Mouse (Mus musculus): ENCODE results near the gene Prr7. TPM values are rescaled to one million over a fixed set of nuclear protein-coding genes. Genes with fewer than 3 reads are reported as not detected.

Prr7 gene
- polyA plus RNA-seq, 1 experiment = 5.1 TPM

DNA sequence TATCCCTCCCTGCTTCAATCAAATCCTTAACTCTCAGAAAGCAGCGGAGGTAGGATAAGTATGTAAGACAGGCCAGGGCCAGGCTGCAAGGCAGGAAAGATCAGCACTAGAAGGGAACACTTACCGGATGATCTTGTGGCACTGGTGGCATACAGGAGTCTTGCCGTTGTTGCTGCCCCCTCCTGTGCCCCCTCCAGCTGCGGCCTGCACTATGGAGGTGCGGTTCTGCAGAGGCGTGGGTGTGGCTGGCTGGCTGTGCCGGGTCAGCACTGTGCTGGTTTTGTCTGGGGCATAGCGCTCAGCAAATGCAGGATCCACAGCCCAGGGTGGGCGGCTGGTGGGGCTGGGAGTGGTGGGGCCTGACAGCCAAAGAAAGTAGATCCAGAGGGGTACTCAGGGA, 41.7 kb downstream of the Prr7 start:
- H3K4me3 ChIP-seq = no peak overlapping the region
- no peak overlapping the region for H3K4me2 ChIP-seq (ENCODE audit: low read depth)

GRCm38 (mm10) chr13:55506697-55507096, 42.6 kb downstream of the Prr7 start:
- Histone ChIP-seq H3K79me2 (ENCODE audit: control insufficient read depth, insufficient read depth) (peaks cover 53% of the 10 kb centered on the region), H3K27me3 (ENCODE audit: control insufficient read depth, insufficient read depth, insufficient read length) (no peaks in the 10 kb centered on the region), H3K4me2 (ENCODE audit: low read depth) (no peak overlapping the region), H3K4me3 (no peak overlapping the region), H3K36me3 (ENCODE audit: control insufficient read depth, insufficient read depth) (peaks cover 54% of the 10 kb centered on the region), H3ac (ENCODE audit: control insufficient read depth, insufficient read length) (no peak overlapping the region)
- TF ChIP-seq POLR2AphosphoS2 (IDR thresholded peaks at IDR 0.05; ENCODE audit: insufficient read length, low read depth) (no peak), POLR2A (IDR thresholded peaks at IDR 0.05; ENCODE audit: insufficient read length, low read depth) (no peak), MYOD1 (IDR thresholded peaks at IDR 0.05; ENCODE audit: control insufficient read depth in 1 of 3, insufficient read length in 2 of 3, low read depth in 2 of 3) (no peak), CEBPB (IDR thresholded peaks at IDR 0.05; ENCODE audit: insufficient read depth, poor library complexity, severe bottlenecking) (no peak), E2F4 (IDR thresholded peaks at IDR 0.05; ENCODE audit: insufficient read depth) (no peak), MYOG (IDR thresholded peaks at IDR 0.05; ENCODE audit: control insufficient read depth in 1 of 3, insufficient read depth in 1 of 3, insufficient read length in 2 of 3, low read depth in 2 of 3) (no peak), REST (IDR thresholded peaks at IDR 0.05; ENCODE audit: insufficient read depth, insufficient read length) (no peak), SRF (IDR thresholded peaks at IDR 0.05; ENCODE audit: control insufficient read depth, insufficient read length, low read depth) (no peak), TCF3 (IDR thresholded peaks at IDR 0.05; ENCODE audit: insufficient read length, low read depth) (no peak), MAX (IDR thresholded peaks at IDR 0.05; ENCODE audit: low read depth) (no peak), TCF12 (IDR thresholded peaks at IDR 0.05; ENCODE audit: insufficient read depth, poor library complexity, severe bottlenecking) (no peak)

More for the DNA sequence above, 41.7 kb downstream of the Prr7 start:
- no peaks in the 10 kb centered on the region for H3K27me3 ChIP-seq (ENCODE audit: control insufficient read depth, insufficient read depth, insufficient read length)
- peaks cover 60% of the 10 kb centered on the region for H3K36me3 ChIP-seq (ENCODE audit: control insufficient read depth, insufficient read depth)
- no peak overlapping the region for H3ac ChIP-seq (ENCODE audit: control insufficient read depth, insufficient read length)
- peaks cover 51% of the 10 kb centered on the region for H3K79me2 ChIP-seq (ENCODE audit: control insufficient read depth, insufficient read depth)
- TF ChIP-seq POLR2A (IDR thresholded peaks at IDR 0.05; ENCODE audit: insufficient read length, low read depth) (no peak), TCF12 (IDR thresholded peaks at IDR 0.05; ENCODE audit: insufficient read depth, poor library complexity, severe bottlenecking) (no peak), POLR2AphosphoS2 (IDR thresholded peaks at IDR 0.05; ENCODE audit: insufficient read length, low read depth) (peak; percentile 55), TCF3 (IDR thresholded peaks at IDR 0.05; ENCODE audit: insufficient read length, low read depth) (no peak), E2F4 (IDR thresholded peaks at IDR 0.05; ENCODE audit: insufficient read depth) (no peak), MYOG (IDR thresholded peaks at IDR 0.05; ENCODE audit: control insufficient read depth in 1 of 3, insufficient read depth in 1 of 3, insufficient read length in 2 of 3, low read depth in 2 of 3) (no peak), MYOD1 (IDR thresholded peaks at IDR 0.05; ENCODE audit: control insufficient read depth in 1 of 3, insufficient read length in 2 of 3, low read depth in 2 of 3) (no peak), MAX (IDR thresholded peaks at IDR 0.05; ENCODE audit: low read depth) (no peak)

DNA sequence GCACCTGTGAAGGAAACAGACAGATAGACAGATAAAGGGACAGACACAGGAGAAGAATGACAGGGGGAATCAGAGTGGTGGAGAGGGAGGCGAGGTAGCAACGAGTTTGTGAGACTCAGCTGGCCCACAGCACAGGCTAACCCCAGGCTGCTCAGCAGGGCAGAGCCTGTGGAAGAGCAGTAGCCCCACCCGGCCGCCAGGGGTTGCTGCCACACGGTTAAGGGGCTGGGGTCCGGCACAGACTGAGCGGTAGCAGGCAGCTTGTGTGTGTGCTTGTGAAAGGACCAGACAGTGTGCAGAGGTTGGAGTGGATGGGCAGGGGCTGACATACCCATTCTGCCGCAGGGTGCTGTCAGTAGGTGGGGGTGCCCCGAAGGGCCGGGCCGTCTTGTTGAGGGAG, 43.8 kb downstream of the Prr7 start:
- Histone ChIP-seq H3K27me3 (ENCODE audit: control insufficient read depth, insufficient read depth, insufficient read length) (no peaks in the 10 kb centered on the region), H3K36me3 (ENCODE audit: control insufficient read depth, insufficient read depth) (peaks cover 54% of the 10 kb centered on the region), H3K4me3 (no peak overlapping the region), H3K4me2 (ENCODE audit: low read depth) (no peak overlapping the region), H3ac (ENCODE audit: control insufficient read depth, insufficient read length) (no peak overlapping the region), H3K79me2 (ENCODE audit: control insufficient read depth, insufficient read depth) (peaks cover 65% of the 10 kb centered on the region)
- TF ChIP-seq POLR2A (IDR thresholded peaks at IDR 0.05; ENCODE audit: insufficient read length, low read depth) (peak; percentile 10), POLR2AphosphoS2 (IDR thresholded peaks at IDR 0.05; ENCODE audit: insufficient read length, low read depth) (no peak)

DNA sequence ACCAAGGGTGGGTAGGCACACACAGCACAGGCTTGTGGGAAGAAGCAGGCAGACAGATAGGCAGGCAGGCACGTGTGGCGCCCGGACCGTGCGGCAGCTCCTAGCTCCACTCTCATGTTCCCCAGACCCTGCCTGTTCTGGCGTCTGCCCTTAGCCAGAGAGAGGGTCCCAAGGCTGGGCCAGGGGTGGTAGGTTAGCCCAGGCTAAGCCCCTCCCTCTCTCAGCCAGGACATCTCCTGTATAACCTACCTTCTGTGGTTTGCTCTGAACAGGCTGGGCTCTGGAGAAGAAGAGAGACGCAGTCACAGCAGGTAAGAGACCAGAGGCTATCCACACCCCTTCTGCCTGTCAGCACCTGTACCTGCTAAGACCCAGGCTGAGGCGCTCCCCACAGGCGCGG, 44.5 kb downstream of the Prr7 start:
- H3K27me3 ChIP-seq (ENCODE audit: control insufficient read depth, insufficient read depth, insufficient read length) = no peaks in the 10 kb centered on the region
- H3K4me2 ChIP-seq (ENCODE audit: low read depth) = peak overlapping the region; percentile 99
- H3K4me3 ChIP-seq = no peak overlapping the region
- H3K36me3 ChIP-seq (ENCODE audit: control insufficient read depth, insufficient read depth) = peaks cover 47% of the 10 kb centered on the region
- H3ac ChIP-seq (ENCODE audit: control insufficient read depth, insufficient read length) = no peak overlapping the region
- TF ChIP-seq POLR2AphosphoS2 (IDR thresholded peaks at IDR 0.05; ENCODE audit: insufficient read length, low read depth) (peak; percentile 41), TCF3 (IDR thresholded peaks at IDR 0.05; ENCODE audit: insufficient read length, low read depth) (no peak)
- H3K79me2 ChIP-seq (ENCODE audit: control insufficient read depth, insufficient read depth) = peaks cover 59% of the 10 kb centered on the region

DNA sequence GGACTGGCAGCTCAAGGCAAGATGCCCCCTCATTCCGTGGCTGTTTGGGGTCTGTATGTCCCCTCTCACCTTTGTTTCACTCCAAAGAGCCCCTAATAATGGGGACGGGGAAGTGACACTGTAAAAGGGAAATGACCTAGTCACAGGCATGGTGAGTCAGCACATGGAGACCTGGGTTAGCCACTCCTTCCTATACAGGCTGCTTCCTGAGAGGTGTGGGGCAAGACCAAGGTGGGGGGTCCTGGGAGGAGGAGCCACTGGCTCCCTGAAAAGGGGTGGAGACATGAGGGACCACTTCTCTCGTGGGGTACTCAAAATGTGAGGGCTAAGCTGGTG, 46.2 kb downstream of the Prr7 start:
- Histone ChIP-seq H3K79me2 (ENCODE audit: control insufficient read depth, insufficient read depth) (peaks cover 59% of the 10 kb centered on the region), H3K27me3 (ENCODE audit: control insufficient read depth, insufficient read depth, insufficient read length) (no peaks in the 10 kb centered on the region), H3ac (ENCODE audit: control insufficient read depth, insufficient read length) (no peak overlapping the region), H3K36me3 (ENCODE audit: control insufficient read depth, insufficient read depth) (peaks cover 31% of the 10 kb centered on the region), H3K4me3 (peak overlapping the region; percentile 82), H3K4me2 (ENCODE audit: low read depth) (peak overlapping the region; percentile 99)
- TF ChIP-seq REST (IDR thresholded peaks at IDR 0.05; ENCODE audit: insufficient read depth, insufficient read length) (no peak), POLR2AphosphoS2 (IDR thresholded peaks at IDR 0.05; ENCODE audit: insufficient read length, low read depth) (peak; percentile 27)

- no peak overlapping the region for H3ac ChIP-seq (ENCODE audit: control insufficient read depth, insufficient read length)
- peak overlapping the region; percentile 99 for H3K4me2 ChIP-seq (ENCODE audit: low read depth)
- peaks cover 56% of the 10 kb centered on the region for H3K79me2 ChIP-seq (ENCODE audit: control insufficient read depth, insufficient read depth)
- H3K27me3 ChIP-seq (ENCODE audit: control insufficient read depth, insufficient read depth, insufficient read length) = no peaks in the 10 kb centered on the region
- H3K4me3 ChIP-seq = peak overlapping the region; percentile 82
- peaks cover 25% of the 10 kb centered on the region for H3K36me3 ChIP-seq (ENCODE audit: control insufficient read depth, insufficient read depth)
- TF ChIP-seq USF1 (IDR thresholded peaks at IDR 0.05; ENCODE audit: low read depth) = no peak
- peak in 1 of 3 experiments; percentile 7 for TF ChIP-seq MYOD1 (IDR thresholded peaks at IDR 0.05; ENCODE audit: control insufficient read depth in 1 of 3, insufficient read length in 2 of 3, low read depth in 2 of 3)
- TF ChIP-seq POLR2A (IDR thresholded peaks at IDR 0.05; ENCODE audit: insufficient read length, low read depth) = peak; percentile 44
- peak in 1 of 3 experiments; percentile 63 for TF ChIP-seq MYOG (IDR thresholded peaks at IDR 0.05; ENCODE audit: control insufficient read depth in 1 of 3, insufficient read depth in 1 of 3, insufficient read length in 2 of 3, low read depth in 2 of 3)
- no peak for TF ChIP-seq MAX (IDR thresholded peaks at IDR 0.05; ENCODE audit: low read depth)
- TF ChIP-seq SRF (IDR thresholded peaks at IDR 0.05; ENCODE audit: control insufficient read depth, insufficient read length, low read depth) = peak; percentile 13
- TF ChIP-seq E2F4 (IDR thresholded peaks at IDR 0.05; ENCODE audit: insufficient read depth) = no peak
- peak; percentile 81 for TF ChIP-seq POLR2AphosphoS2 (IDR thresholded peaks at IDR 0.05; ENCODE audit: insufficient read length, low read depth)
Measured at GRCm38 (mm10) chr13:55510668-55511491, 46.8 kb downstream of the Prr7 start.

Data from myocyte (in vitro differentiated cells).